Mouse (Mus musculus): ENCODE results near the gene Cnih4. TPM values are rescaled to one million over a fixed set of nuclear protein-coding genes. Genes with fewer than 3 reads are reported as not detected.

Gene Cnih4
- total RNA-seq, 2 experiments from 2014 or later: 29.6 to 31.2 TPM

DNA sequence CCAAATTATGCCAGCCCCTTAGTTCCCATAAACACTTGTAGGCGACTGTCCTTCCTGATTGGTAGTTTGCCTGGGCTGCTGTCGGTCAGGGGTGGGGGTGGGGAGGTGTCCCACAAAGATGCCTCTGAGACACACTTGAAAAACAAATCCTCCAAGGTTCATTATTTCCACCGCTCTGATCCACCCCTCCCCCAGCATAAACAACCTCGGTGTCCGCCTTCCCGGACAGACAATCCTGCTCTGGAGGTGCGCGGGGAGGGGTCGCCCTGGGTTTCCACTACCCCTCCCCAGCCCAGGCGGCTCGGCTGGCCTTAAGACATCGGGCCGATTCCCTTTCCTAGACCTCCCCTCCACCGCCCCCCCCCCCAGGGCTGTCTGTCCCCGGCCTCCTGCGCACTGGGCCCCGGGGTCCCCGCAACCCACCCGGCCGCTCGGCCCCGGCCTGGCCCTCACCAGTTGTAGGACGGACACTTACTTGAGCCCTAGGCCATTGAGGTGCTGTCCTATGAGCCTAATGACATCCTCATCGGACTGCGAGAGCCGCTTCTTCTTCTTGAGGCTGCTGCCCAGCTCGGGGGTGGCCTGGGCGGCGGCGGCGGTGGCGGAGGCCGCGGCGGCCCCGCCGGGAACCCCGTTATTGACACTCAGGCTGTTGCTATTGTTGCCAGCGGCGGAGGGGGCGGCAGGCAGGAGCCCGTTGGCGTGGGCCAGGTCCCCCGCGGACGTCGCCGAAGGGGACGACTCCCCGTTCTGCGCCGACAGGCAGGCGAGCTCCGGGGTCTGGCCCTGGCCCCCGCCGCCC is 66.3 kb downstream of the Cnih4 start:
- DNase-seq (ENCODE audit: low spot score in 2 of 2): peak in 1 of 2 experiments; percentile 45

DNA sequence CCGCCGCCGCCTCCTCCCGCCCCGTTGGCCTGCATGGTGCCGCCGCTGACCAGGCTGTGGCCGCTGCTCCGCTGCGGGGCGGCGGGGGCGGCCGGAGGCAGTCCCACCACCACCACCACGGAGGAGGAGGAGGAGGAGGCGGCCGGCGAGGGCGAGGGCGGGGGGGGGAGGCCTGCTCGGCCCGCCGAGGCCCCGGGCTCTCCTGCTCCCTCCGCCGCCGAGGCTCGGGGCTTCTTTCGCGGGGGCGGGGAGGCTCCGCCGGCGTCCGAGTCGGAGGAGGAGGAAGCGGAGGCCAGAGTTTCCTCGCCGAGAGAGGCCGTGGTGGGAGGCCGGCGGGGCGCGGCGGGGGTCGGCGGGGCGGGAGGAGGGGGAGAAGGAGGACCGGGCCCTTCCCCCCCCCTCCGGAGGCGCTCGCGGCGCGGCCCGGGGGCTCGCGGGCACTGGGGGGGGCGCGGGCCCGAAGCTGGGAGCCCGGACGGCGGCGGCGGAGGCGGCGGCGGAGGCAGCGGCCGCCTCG is 67.0 kb downstream of the Cnih4 start:
- peak; percentile 43 to 48 for DNase-seq (ENCODE audit: low spot score in 2 of 2)

DNA sequence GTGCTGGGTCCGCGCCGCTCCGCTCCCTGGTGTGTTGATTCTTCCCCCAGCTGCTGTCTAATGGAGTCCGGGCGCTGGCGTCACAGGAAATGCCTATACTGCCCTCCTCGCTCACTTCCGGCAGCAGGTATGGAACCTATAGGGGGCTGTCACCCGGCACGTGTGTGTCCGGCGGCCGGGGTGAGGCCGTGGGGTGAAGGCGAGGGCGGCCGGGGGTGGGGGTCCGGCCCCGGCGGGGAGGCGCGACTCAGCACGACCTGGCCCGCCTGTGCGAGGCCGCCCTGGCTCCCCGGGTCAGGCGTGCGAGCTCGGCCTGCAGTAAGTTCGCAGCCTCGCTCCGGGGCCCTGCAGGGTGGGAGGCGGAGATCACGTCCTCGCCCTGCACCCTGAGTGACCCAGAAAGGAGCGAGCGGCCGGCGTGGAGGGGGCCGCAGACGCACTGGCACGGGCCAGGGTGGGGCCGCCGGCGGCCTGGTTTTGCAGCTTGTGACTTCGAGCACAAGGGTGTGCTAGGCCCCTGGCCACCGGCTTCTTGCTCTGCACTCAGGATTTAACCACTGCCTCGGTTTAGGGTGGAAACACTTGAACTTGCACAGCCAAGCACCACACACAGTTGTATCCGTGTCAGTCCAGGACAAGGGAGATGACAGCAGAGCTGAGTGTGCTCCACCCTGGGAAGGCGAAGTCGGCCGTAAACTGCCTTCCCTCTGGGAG is 67.6 kb downstream of the Cnih4 start, which contains the start of gene Wdr26:
Gene Wdr26 (minus strand): TSS at position 82 of the 714 bp plus-strand sequence.
- peak; percentile 64 to 79 for DNase-seq (ENCODE audit: low spot score in 2 of 2)

DNA sequence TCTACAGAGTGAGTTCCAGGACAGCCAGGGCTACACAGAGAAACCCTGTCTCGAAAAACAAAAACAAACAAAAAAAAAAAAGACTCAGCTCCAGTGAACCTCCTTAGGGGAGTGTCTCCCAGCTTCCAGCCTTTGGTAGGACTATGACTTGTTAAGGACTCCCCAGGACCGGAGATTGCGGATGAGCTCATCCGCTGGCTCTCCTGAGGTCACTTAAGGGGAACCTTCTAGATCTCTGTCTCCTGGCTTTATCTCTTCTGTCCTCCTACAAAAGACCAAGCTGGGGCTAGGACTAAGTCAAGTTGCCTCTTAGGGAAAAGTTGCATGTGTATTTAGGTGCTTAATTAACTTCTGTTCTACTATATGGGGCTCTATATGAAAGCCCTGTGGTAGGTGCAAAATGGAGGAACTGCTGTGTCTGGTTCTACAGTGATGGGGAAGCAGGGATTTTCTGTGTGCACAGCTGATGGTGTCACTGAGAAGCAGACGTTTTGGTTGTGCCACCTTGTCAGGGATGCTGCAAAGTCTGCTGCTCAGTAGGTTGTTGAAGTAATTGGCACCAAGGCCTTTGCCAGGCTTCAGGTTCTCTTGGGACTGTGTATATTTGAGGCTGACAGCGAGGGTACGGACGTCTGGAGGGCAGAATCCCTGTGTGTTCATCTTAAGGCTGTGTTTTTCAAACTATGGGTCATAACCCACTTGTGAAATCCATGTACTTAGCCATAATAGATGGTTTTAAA is 70.0 kb downstream of the Cnih4 start:
- no peak for DNase-seq (ENCODE audit: low spot score in 2 of 2)

DNA sequence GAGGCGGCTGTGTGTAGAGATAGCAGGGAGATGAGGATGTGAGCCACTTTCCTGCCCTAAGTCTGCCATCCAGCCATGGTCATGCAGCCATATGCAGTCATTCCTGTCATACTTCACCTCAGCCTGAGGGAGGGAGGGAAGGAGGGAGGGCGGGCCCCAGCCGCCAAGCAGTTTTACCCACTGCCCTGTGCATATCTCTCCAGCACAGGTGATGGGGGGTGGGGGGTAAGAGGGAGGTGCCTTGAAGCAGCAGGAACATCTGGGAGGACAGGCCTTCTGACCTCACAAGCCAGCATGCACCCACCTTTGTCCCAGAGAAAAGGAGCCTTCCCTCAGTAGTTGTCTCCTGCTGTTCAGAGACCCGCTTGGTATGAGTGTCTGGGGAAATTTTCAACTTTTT is 71.8 kb downstream of the Cnih4 start:
- no peak for DNase-seq (ENCODE audit: low spot score in 2 of 2)

Other genes starting within 250 kb of the Cnih4 start
- 10 to 100 TPM; 24.1 to 27.0 TPM for gene Pycr2, start 240.4 kb upstream of the Cnih4 start, total RNA-seq (2021)
- gene Lefty1, start 209.7 kb upstream of the Cnih4 start, total RNA-seq (2021): 1 to 10 TPM in 1 of 2 experiments, under 1 TPM in 1; 0.96 to 1.5 TPM
- 10 to 100 TPM; 15.3 to 17.3 TPM for gene Tmem63a, start 202.3 kb upstream of the Cnih4 start, total RNA-seq (2021)
- 10 to 100 TPM; 29.3 to 31.4 TPM for gene Ephx1, start 123.8 kb upstream of the Cnih4 start, total RNA-seq (2021)
- gene 9130409I23Rik, start 93.5 kb upstream of the Cnih4 start, total RNA-seq (2021): not detected
- 10 to 100 TPM; 14.9 to 16.8 TPM for gene Nvl, start 489 bp upstream of the Cnih4 start, total RNA-seq (2021)
- 100 to 1,000 TPM; 118 to 125 TPM for gene Wdr26, start 67.3 kb downstream of the Cnih4 start, total RNA-seq (2021)
- gene Cnih3, start 207.9 kb downstream of the Cnih4 start, total RNA-seq (2021): under 1 TPM in 1 of 2 experiments, not detected in 1; 0.17 TPM